27 mouse cellular contexts compared by ENCODE assay signal in the genomic region with DNA sequence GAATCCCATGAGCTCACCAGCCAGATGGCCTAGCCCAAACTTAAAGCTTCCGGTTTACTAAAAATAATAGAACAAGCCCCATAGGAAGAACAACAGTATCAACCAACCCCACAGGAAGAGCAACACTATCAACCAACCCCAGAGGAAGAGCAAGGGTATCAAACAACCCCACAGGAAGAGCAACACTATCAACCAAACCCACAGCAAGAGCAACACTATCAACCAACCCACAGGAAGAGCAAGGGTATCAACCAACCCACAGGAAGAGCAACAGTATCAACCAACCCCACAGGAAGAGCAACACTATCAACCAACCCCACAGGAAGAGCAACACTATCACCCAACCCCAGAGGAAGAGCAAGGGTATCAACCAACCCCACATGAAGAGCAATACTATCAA. TPM values are rescaled to one million over a fixed set of nuclear protein-coding genes. Genes with fewer than 3 reads are reported as not detected.
DNase-seq lines count a peak whose midpoint lies in the region; ATAC-seq lines count a peak whose summit lies in the region.
"Had no signal": no experiment of that assay in that cellular context is flagged by ENCODE, and none has a peak within 500 bp of the region (broad histone marks: within the 10 kb centered on the region; RNA-seq: fewer than 3 reads in every experiment).

No protein-coding gene starts in this region.

- ATAC-seq in heart, embryonic 12.5 days (ENCODE audit: insufficient number of reproducible peaks, low FRiP score): no peak
- peak; percentile 16; the same call in 1 of the 2 replicates for ATAC-seq in neutrophil, adult 5-6 weeks (ENCODE audit: extremely low read depth, insufficient number of reproducible peaks, low FRiP score, poor library complexity, severe bottlenecking)
- ATAC-seq in megakaryocyte, adult 5-6 weeks (ENCODE audit: poor library complexity, severe bottlenecking): no peak
- no peak for ATAC-seq in frontal cortex, adult (ENCODE audit: low TSS enrichment)
- ATAC-seq: forebrain, embryonic 13.5 days; forebrain, embryonic 15.5 days; forebrain, postnatal 0 days had no signal

- no peak overlapping the region for H3K4me2 ChIP-seq in heart, embryonic 12.5 days
- H3K4me2 ChIP-seq: embryonic facial prominence, embryonic 12.5 days; forebrain, embryonic 13.5 days; forebrain, embryonic 15.5 days had no signal

- 76% methylated on average over 1 of the region's 1 CpGs for WGBS in heart, embryonic 12.5 days

- H3K27me3 ChIP-seq in heart, embryonic 12.5 days (replicated peaks): no peaks in the 10 kb centered on the region
- H3K27me3 ChIP-seq: embryonic facial prominence, embryonic 12.5 days; forebrain, embryonic 13.5 days; forebrain, embryonic 15.5 days had no signal

- no peak overlapping the region for H3K27ac ChIP-seq in heart, embryonic 12.5 days (ENCODE audit: poor library complexity, severe bottlenecking)
- H3K27ac ChIP-seq: embryonic facial prominence, embryonic 10.5 days; embryonic facial prominence, embryonic 12.5 days; forebrain, embryonic 13.5 days; forebrain, embryonic 15.5 days had no signal

- peak; percentile 11 for DNase-seq in heart, adult 11 months
- DNase-seq in thymus, postnatal 0 days (ENCODE audit: low spot score): peak; percentile 56
- DNase-seq in thymus, postnatal 10 days (ENCODE audit: low spot score in 2 of 2): no peak
- peak; percentile 6 for DNase-seq in MEL-GATA-1-ER (ENCODE audit: extremely low read depth, low read depth)
- DNase-seq: adrenal gland, adult 2 months; adrenal gland, postnatal 10 days; adrenal gland, postnatal 25 days; cerebellum, adult 11-12 months; cerebellum, adult 2 months; cerebellum, adult 9-10 months; cerebellum, postnatal 10 days; cerebellum, postnatal 25 days; forebrain, postnatal 0 days had no signal

- H3K9ac ChIP-seq in heart, embryonic 12.5 days: no peak overlapping the region
- H3K9ac ChIP-seq: embryonic facial prominence, embryonic 12.5 days; forebrain, embryonic 13.5 days; forebrain, embryonic 15.5 days; forebrain, postnatal 0 days had no signal

- H3K36me3 ChIP-seq in heart, embryonic 12.5 days: no peaks in the 10 kb centered on the region
- H3K36me3 ChIP-seq: embryonic facial prominence, embryonic 10.5 days; embryonic facial prominence, embryonic 12.5 days; forebrain, embryonic 15.5 days had no signal

- no peaks in the 10 kb centered on the region for H3K4me1 ChIP-seq in heart, embryonic 12.5 days (replicated peaks)
- H3K4me1 ChIP-seq: embryonic facial prominence, embryonic 10.5 days; embryonic facial prominence, embryonic 12.5 days; forebrain, embryonic 13.5 days; forebrain, embryonic 15.5 days had no signal

- no peak overlapping the region for H3K4me3 ChIP-seq in heart, embryonic 12.5 days
- H3K4me3 ChIP-seq: embryonic facial prominence, embryonic 10.5 days; embryonic facial prominence, embryonic 12.5 days; forebrain, embryonic 13.5 days; forebrain, embryonic 15.5 days had no signal

- H3K9me3 ChIP-seq in heart, embryonic 12.5 days (replicated peaks): no peaks in the 10 kb centered on the region
- H3K9me3 ChIP-seq: embryonic facial prominence, embryonic 10.5 days; embryonic facial prominence, embryonic 12.5 days; forebrain, embryonic 13.5 days; forebrain, embryonic 15.5 days had no signal

RNA-seq across cellular contexts. Expression of a gene that starts 59.0 kb away (rescaled TPM):
- polyA plus RNA-seq in heart, embryonic 12.5 days (2016; fragmentation: Nextera tagmentation; extraction: Ambion mirVana): not detected in 2 replicates
- 0.28 and 0.49 TPM in 2 replicates for polyA plus RNA-seq in thymus, postnatal 0 days (2015; fragmentation: Nextera tagmentation; extraction: Ambion mirVana)
- total RNA-seq in neutrophil, adult 5-6 weeks (2017): not detected in 2 replicates
- total RNA-seq in megakaryocyte, adult 5-6 weeks (2015): not detected in 2 replicates
- total RNA-seq in megakaryocyte, adult 5-6 weeks (2017): not detected in 2 replicates
- total RNA-seq: adrenal gland, adult 2 months; adrenal gland, postnatal 10 days; adrenal gland, postnatal 25 days; adrenal gland, postnatal 4 days; ES-E14; forebrain, postnatal 0 days had no signal
- polyA plus RNA-seq: adrenal gland, adult 2 months; brain, embryonic 14.5 days; C2C12; cerebellum, adult 2 months; cortical plate, adult 2 months; embryonic facial prominence, embryonic 10.5 days; embryonic facial prominence, embryonic 12.5 days; forebrain, embryonic 11.5 days; forebrain, embryonic 13.5 days; forebrain, embryonic 15.5 days had no signal

Comparison
In these comparisons a context has a peak if more than half of its experiments do, and no peak if none do; other contexts are left out.
1. DNase-seq: peak in heart, adult 11 months (single experiment), thymus, postnatal 0 days (single experiment) and MEL-GATA-1-ER (single experiment); none in thymus, postnatal 10 days (0 of 2).